Mouse (Mus musculus): ENCODE results near the gene Mfap3l. TPM values are rescaled to one million over a fixed set of nuclear protein-coding genes. Genes with fewer than 3 reads are reported as not detected.
A peak's percentile ranks its signal among the peaks of the same experiment; 100 is the strongest.
"Not testable (repeated sequence)": the region's sequence is repeated elsewhere in the genome, so short reads cannot be mapped to it uniquely, and the experiment has no call there.

The Mfap3l gene
- polyA plus RNA-seq, 1 experiment: 7.0 TPM

DNA sequence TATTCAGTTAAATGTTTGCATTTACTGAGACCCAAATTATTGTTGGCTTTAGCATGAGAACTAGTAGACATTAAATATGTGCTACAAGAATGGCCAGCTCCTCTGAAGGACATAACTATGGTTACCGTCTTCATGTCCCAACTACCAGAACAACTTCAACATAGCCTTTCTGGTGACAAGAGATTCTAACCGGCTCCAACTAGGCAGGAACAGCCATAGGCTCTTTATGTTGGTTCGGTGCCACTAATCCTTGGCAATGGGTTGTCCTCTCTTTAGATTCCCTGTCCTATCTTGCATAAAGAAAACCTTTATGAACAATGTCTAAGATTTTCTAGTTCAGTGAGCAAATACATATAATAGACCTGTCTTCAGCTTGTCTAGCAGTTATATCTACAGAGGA, 14.7 kb downstream of the Mfap3l start:
- H3K9me3 ChIP-seq: no peaks in the 10 kb centered on the region
- H3K36me3 ChIP-seq (replicated peaks; ENCODE audit: low read length): peaks cover 83% of the 10 kb centered on the region
- H3K4me1 ChIP-seq: peaks cover 93% of the 10 kb centered on the region
- no peak overlapping the region for H3K4me3 ChIP-seq (replicated peaks)
- H3K27me3 ChIP-seq (replicated peaks): no peaks in the 10 kb centered on the region
- TF ChIP-seq GATA1 (IDR thresholded peaks at IDR 0.05; ENCODE audit: borderline replicate concordance, low read length): no peak
- TF ChIP-seq FLI1 (IDR thresholded peaks at IDR 0.05; ENCODE audit: low read length): no peak

DNA sequence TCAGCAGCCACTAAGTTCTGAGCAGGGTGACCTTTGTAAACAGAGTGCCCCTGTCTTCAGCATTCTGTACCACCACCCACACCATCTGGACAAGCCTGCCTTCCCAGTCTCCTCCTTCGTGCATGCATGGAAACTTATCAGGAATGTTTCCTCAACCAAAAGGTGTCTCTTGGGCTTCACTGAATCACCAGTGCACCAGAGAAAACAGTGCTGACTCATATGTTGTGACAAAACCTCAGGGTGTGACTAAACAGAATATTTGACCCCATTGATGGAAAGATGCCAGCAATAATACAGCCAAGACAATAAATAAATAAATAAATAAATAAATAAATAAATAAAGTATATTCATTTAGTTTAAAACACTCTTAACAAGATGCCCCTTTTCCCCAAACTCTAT, 16.5 kb downstream of the Mfap3l start:
- no peaks in the 10 kb centered on the region for H3K9me3 ChIP-seq
- peaks cover 89% of the 10 kb centered on the region for H3K4me1 ChIP-seq
- H3K36me3 ChIP-seq (replicated peaks; ENCODE audit: low read length): peaks cover 80% of the 10 kb centered on the region
- no peak for TF ChIP-seq GATA1 (IDR thresholded peaks at IDR 0.05; ENCODE audit: borderline replicate concordance, low read length)
- no peak for TF ChIP-seq FLI1 (IDR thresholded peaks at IDR 0.05; ENCODE audit: low read length)
- no peaks in the 10 kb centered on the region for H3K27me3 ChIP-seq (replicated peaks)
- H3K4me3 ChIP-seq (replicated peaks): peak overlapping the region; percentile 62

DNA sequence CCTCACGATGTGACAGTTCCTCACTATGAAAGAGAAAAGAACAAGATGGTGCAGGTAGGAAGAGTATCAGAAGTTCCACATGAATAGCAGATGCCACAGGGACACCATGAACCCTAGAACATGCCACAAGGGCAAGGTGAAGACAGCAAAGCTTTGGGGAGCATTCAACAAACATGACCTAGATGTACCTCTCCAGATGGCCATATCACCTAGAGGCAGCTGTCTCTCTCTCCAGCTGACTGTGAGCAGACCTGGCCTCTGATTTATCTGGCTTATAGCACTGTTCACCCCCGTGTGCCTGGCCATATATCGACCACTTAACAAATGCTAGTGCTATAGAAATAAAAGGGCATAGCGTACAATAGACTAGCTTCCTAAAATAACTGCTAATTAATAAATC, 17.5 kb downstream of the Mfap3l start:
- Histone ChIP-seq H3K27me3 (replicated peaks) (no peaks in the 10 kb centered on the region), H3K4me1 (peaks cover 89% of the 10 kb centered on the region), H3K4me3 (replicated peaks) (no peak overlapping the region), H3K36me3 (replicated peaks; ENCODE audit: low read length) (peaks cover 78% of the 10 kb centered on the region), H3K9me3 (no peaks in the 10 kb centered on the region)
- TF ChIP-seq GATA1 (IDR thresholded peaks at IDR 0.05; ENCODE audit: borderline replicate concordance, low read length) (no peak), FLI1 (IDR thresholded peaks at IDR 0.05; ENCODE audit: low read length) (no peak)

DNA sequence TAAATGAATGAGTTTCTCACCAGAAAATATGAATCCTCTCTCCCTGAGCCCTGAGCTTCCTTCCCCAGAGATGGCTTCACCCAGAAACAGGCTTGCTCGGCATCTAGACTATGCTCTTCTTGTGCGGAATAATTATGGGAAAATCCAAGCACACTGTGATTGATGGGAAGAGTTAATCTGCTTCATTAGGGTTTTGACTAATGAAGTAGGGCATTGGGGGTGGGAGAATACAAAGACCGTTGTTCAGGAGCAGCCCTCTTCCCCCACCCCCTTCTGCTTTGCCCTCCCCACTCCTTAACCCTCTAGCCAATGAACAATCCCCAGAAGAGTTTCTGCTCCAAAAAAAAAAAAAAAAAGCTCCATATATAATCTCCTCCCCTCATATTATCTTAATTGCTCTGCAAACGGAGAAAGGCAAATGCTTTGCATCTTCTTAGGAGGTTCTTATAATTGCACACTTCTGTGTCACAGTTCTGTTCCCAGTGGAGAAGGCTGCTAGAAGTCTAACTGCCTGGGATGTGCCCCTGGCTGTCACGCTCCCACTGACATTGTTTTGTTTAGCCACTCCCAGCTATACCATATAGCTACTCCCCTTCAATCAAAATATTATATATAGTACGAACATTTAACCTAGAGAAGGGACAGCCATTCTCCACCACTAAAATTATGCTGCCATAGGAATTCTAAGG, 24.9 kb downstream of the Mfap3l start:
- Histone ChIP-seq H3K36me3 (replicated peaks; ENCODE audit: low read length) (peaks cover 90% of the 10 kb centered on the region), H3K9me3 (no peaks in the 10 kb centered on the region), H3K4me1 (peaks cover 45% of the 10 kb centered on the region), H3K27me3 (replicated peaks) (no peaks in the 10 kb centered on the region), H3K4me3 (replicated peaks) (no peak overlapping the region)
- TF ChIP-seq FLI1 (IDR thresholded peaks at IDR 0.05; ENCODE audit: low read length): no peak
- TF ChIP-seq GATA1 (IDR thresholded peaks at IDR 0.05; ENCODE audit: borderline replicate concordance, low read length): no peak

DNA sequence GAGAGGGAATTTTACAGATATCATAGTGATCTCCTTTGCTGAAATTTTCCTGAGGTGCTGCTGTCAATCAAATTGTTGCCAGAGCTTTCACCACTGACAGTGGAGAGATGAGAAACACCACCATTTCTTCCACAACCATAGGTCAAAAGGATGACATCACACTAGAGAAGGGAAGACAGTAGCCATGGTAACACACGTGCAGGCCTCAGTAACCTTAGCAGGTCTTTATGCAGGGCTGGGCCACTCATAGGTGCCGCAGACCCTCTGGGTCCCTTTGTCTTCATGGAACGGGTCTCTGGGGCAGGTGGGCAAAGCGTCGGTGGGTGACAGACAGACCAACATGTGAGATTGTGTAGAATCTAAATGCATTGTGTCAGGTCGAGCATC, 25.5 kb downstream of the Mfap3l start:
- TF ChIP-seq FLI1 (IDR thresholded peaks at IDR 0.05; ENCODE audit: low read length) (no peak), GATA1 (IDR thresholded peaks at IDR 0.05; ENCODE audit: borderline replicate concordance, low read length) (no peak)
- peaks cover 92% of the 10 kb centered on the region for H3K36me3 ChIP-seq (replicated peaks; ENCODE audit: low read length)
- no peaks in the 10 kb centered on the region for H3K27me3 ChIP-seq (replicated peaks)
- peaks cover 43% of the 10 kb centered on the region for H3K4me1 ChIP-seq
- H3K4me3 ChIP-seq (replicated peaks): no peak overlapping the region
- no peaks in the 10 kb centered on the region for H3K9me3 ChIP-seq

DNA sequence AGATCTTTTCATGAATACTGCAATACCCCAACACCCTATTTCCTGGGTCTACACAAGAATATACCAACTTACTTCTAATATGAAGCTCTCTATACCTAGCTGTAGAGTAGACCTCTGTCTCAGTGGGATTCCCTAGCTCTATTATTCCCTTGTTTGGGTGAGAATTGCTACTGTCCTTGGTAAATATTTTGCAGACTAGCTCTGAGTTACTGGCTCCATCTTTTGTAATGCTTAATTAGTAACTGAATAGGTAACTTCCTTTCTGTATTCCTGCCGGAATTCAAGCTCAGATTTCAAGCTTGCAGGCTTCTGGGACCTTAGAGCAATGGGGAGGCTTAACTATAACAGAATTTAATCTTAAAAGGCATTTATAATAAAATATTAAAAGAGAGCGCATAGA, 26.1 kb downstream of the Mfap3l start:
- not testable (repeated sequence) for H3K9me3 ChIP-seq; H3K4me3 ChIP-seq (replicated peaks); H3K27me3 ChIP-seq (replicated peaks)
- Histone ChIP-seq H3K4me1 (peaks cover 42% of the 10 kb centered on the region), H3K36me3 (replicated peaks; ENCODE audit: low read length) (peaks cover 94% of the 10 kb centered on the region)

DNA sequence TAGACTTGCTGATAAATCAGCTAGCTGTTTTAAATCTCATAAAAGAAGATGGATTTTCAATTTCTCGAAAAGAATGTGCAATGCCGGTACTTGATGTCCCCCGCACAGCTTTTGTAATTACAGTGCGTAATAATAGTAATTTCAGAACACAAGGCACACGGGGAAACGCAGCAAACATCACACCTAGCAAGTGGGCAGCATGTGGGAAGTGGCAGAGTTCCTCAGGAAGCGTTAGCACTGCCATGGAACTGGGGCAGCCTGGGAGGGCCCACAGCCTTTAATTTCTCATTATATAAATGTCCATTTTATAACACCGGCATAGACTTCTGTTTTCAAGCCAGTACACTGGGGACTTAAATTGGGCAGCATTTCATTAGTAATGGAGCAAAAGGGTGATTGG, 27.1 kb downstream of the Mfap3l start:
- Histone ChIP-seq H3K4me1 (peaks cover 41% of the 10 kb centered on the region), H3K36me3 (replicated peaks; ENCODE audit: low read length) (peaks cover 94% of the 10 kb centered on the region), H3K27me3 (replicated peaks) (no peaks in the 10 kb centered on the region), H3K9me3 (no peaks in the 10 kb centered on the region), H3K4me3 (replicated peaks) (no peak overlapping the region)
- TF ChIP-seq GATA1 (IDR thresholded peaks at IDR 0.05; ENCODE audit: borderline replicate concordance, low read length) (no peak), FLI1 (IDR thresholded peaks at IDR 0.05; ENCODE audit: low read length) (no peak)

DNA sequence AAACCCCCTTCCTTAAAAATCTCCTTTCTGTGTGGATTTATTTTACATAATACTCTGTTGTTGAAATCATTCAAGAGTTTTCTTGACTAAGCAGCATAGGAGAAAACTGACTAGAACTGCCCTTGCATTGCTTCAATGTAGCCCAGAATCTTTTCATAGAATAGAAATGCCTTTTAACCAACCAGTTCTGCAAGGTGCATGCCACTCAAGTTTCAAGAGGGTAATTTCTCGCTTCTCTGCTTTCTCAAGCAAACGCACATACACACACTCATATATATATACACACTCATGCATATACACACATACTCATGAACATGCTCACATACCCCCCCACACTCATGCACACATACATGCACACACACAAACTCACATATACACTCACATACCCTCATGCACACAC, 28.6 kb downstream of the Mfap3l start:
- Histone ChIP-seq H3K27me3 (replicated peaks) (no peaks in the 10 kb centered on the region), H3K9me3 (no peaks in the 10 kb centered on the region), H3K4me3 (replicated peaks) (no peak overlapping the region), H3K4me1 (peaks cover 42% of the 10 kb centered on the region), H3K36me3 (replicated peaks; ENCODE audit: low read length) (peaks cover 87% of the 10 kb centered on the region)
- TF ChIP-seq GATA1 (IDR thresholded peaks at IDR 0.05; ENCODE audit: borderline replicate concordance, low read length): no peak
- TF ChIP-seq FLI1 (IDR thresholded peaks at IDR 0.05; ENCODE audit: low read length): no peak

DNA sequence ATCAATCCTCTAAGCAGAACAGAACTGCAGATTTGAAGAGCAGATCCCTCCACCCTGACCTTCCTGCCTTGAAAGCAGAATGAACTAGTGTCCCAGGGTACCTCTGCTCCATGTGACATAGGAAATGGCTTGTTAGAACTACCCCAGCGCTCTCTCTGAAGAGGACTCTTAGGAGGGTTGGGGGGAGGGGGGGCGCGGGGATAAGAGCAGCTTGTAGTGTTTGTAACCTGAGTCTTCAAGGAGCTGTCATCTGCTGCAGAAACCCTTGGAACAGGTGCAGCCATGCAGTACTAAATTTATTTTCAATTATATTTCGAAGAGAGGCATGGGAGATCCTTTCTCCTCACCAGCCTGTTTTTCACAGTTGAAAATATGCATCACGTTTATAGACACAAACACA, 30.9 kb downstream of the Mfap3l start:
- no peaks in the 10 kb centered on the region for H3K27me3 ChIP-seq (replicated peaks)
- TF ChIP-seq FLI1 (IDR thresholded peaks at IDR 0.05; ENCODE audit: low read length): no peak
- no peak for TF ChIP-seq GATA1 (IDR thresholded peaks at IDR 0.05; ENCODE audit: borderline replicate concordance, low read length)
- H3K36me3 ChIP-seq (replicated peaks; ENCODE audit: low read length): peaks cover 85% of the 10 kb centered on the region
- no peaks in the 10 kb centered on the region for H3K9me3 ChIP-seq
- H3K4me3 ChIP-seq (replicated peaks): no peak overlapping the region
- peaks cover 53% of the 10 kb centered on the region for H3K4me1 ChIP-seq

DNA sequence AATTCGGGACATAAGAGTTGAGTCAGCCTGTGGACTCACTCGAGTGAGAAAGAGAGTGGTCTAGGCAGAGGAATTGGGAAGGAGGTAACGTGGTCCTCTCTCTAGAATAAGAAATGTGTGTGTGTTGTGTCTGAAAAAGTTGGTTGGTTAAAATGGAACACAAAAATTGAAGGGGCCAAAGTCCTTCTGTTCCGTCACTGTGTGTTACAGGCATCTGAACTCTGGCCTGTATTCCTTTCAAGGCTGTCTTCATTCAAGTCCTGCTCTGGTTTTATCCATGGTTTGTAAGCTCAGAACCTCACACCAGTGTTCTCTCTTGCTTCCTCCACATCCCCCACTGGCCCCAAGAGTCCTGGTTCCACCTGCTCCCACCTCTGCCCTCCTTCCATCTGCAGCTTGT, 33.2 kb downstream of the Mfap3l start:
- H3K9me3 ChIP-seq: no peaks in the 10 kb centered on the region
- H3K4me3 ChIP-seq (replicated peaks): no peak overlapping the region
- peaks cover 89% of the 10 kb centered on the region for H3K36me3 ChIP-seq (replicated peaks; ENCODE audit: low read length)
- peaks cover 34% of the 10 kb centered on the region for H3K4me1 ChIP-seq
- no peaks in the 10 kb centered on the region for H3K27me3 ChIP-seq (replicated peaks)
- TF ChIP-seq FLI1 (IDR thresholded peaks at IDR 0.05; ENCODE audit: low read length) (no peak), GATA1 (IDR thresholded peaks at IDR 0.05; ENCODE audit: borderline replicate concordance, low read length) (no peak)

DNA sequence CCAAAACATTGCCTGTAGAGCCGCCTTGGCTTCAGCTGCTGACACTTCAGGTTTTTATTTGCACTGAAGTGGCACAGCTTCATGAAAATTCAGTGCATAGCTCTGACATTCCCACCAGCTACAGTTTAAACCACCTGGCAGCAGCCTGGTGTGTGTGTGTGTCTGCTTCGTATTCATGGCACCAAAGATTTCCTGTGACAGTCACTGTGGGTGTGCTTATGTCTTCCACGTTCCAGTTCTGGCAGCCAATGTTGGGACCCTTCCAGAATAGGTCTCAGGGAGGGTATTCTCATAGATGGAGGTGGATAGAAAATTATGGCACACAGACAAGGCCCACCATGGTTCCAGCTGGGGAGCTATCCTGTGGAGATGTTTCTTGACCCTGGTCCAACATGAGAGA, 34.2 kb downstream of the Mfap3l start:
- H3K36me3 ChIP-seq (replicated peaks; ENCODE audit: low read length): peaks cover 89% of the 10 kb centered on the region

More for the DNA sequence above, 34.2 kb downstream of the Mfap3l start:
- Histone ChIP-seq H3K27me3 (replicated peaks) (no peaks in the 10 kb centered on the region), H3K4me1 (peaks cover 41% of the 10 kb centered on the region), H3K9me3 (no peaks in the 10 kb centered on the region), H3K4me3 (replicated peaks) (no peak overlapping the region)
- TF ChIP-seq GATA1 (IDR thresholded peaks at IDR 0.05; ENCODE audit: borderline replicate concordance, low read length): no peak
- no peak for TF ChIP-seq FLI1 (IDR thresholded peaks at IDR 0.05; ENCODE audit: low read length)
